Mouse (Mus musculus) small intestine, adult 2 months (tissue): ENCODE data around the gene Klhl35. TPM values are rescaled to one million over a fixed set of nuclear protein-coding genes. Genes with fewer than 3 reads are reported as not detected.

Experiments
- H3K27ac ChIP-seq: fragments of 200-500 bp; 2 replicates; pipeline ENCODE4 v1.5.1; 2012; ENCODE audit warnings: low read depth, low read length, control low read depth, inconsistent platforms; ENCODE audit not compliant: insufficient read depth
- H3K27me3 ChIP-seq: fragments of 200-500 bp; 2 replicates; pipeline ENCODE4 v1.6.1; 2012; ENCODE audit warnings: mild to moderate bottlenecking, moderate library complexity, low read length, inconsistent platforms; ENCODE audit not compliant: control insufficient read depth, insufficient read depth
- H3K36me3 ChIP-seq: fragments of 200-500 bp; 2 replicates; pipeline ENCODE4 v1.6.1; 2012; ENCODE audit warnings: mild to moderate bottlenecking, low read length, control low read depth, inconsistent platforms; ENCODE audit not compliant: control insufficient read depth, insufficient read depth
- H3K4me1 ChIP-seq: fragments of 200-500 bp; 2 replicates; pipeline ENCODE4 v1.6.1; 2012; ENCODE audit warnings: low read length, inconsistent platforms, mixed read lengths; ENCODE audit not compliant: control insufficient read depth, insufficient read depth, insufficient read length
- H3K4me3 ChIP-seq: fragments of 200-500 bp; 2 replicates; pipeline ENCODE4 v1.5.1; 2012; ENCODE audit warnings: low read depth, mild to moderate bottlenecking, control low read depth, inconsistent platforms, low read length, moderate library complexity
- CTCF ChIP-seq: fragments of 200-500 bp; IDR thresholded peaks from 2 replicates; pipeline ENCODE4 v1.5.1; 2012; ENCODE audit warnings: low read depth, mild to moderate bottlenecking, control low read depth, inconsistent platforms, low read length, moderate library complexity, mixed read lengths; ENCODE audit not compliant: insufficient replicate concordance, insufficient read length; ENCODE audit errors: extremely low read depth
- POLR2A ChIP-seq: fragments of 200-500 bp; IDR thresholded peaks from 2 replicates; pipeline ENCODE4 v1.6.1; 2012; ENCODE audit warnings: low read depth, mild to moderate bottlenecking, control low read depth, inconsistent platforms, low read length, moderate library complexity
- WGBS: fragments of 180-500 bp; shearing (Covaris S2); methylation state at CpG from one replicate; pipeline ENCODE4 v1.1.7; 2018; 5-methylcytosine and 5-hydroxymethylcytosine counted together
- polyA plus RNA-seq: library from polyadenylated mRNA; depleted of rRNA; stranded (reverse); fragments of >200 nt; gene quantifications from 2 replicates; pipeline ENCODE4 v1.2.3, GENCODE M21; 2012

Klhl35 gene
- polyA plus RNA-seq, 1 experiment: 0.27 TPM

DNA sequence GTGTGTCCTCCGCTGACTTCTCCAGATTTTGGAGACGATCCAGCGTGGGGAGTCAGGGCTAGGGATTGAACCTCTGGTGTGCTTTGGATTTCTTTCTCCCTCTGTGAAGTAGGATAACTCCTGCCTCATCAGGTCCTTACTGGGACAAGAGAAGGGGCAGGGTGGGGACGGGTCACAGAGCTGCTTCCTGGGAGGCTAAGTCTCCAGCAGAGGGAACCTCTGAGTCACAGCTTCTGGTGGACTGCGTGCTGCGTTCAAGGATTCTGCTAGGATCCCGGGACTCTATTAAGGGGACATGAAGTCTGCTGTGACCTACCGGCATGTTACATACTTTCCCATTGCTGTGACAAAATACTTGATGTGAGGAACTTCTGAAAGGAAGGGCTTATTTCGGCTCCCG is 26.9 kb upstream of the Klhl35 start:
- H3K27me3 ChIP-seq: no peaks in the 10 kb centered on the region
- H3K27ac ChIP-seq: no peak overlapping the region
- WGBS: 90% methylated on average over 10 of the region's 10 CpGs
- H3K36me3 ChIP-seq: no peaks in the 10 kb centered on the region
- peaks cover 30% of the 10 kb centered on the region for H3K4me1 ChIP-seq
- no peak overlapping the region for H3K4me3 ChIP-seq
- TF ChIP-seq CTCF (peak; percentile 12; the same call in 1 of the 2 replicates), POLR2A (no peak)

DNA sequence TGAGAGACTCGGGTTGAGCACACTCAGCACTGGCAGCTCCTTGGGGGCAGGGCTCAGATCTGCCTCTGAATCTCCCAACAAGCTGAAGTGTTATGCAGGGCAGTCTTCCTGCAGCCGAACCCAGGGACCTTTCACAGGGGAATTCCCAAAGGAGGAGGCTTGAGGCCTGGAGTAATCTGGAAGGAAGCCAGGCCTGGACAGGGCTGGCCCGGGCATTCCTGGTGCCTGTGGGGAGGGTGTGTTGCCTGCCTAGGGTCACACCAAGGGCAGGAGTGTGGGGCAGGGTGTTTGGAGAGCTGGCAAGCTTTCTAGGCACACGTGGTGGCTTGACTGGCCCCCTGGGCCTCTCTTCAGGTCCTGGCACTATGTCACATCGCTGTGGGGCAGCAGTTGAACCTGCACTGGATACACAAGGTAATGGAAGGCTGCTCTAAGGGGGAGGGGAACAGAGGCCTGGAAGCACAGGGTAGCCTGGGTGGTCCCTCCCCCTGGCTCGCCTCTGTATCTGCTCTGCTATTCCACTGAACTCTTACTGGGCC is 24.2 kb upstream of the Klhl35 start:
- TF ChIP-seq CTCF (no peak), POLR2A (no peak)
- H3K27ac ChIP-seq: no peak overlapping the region
- H3K4me3 ChIP-seq: no peak overlapping the region
- H3K4me1 ChIP-seq: peaks cover 16% of the 10 kb centered on the region
- H3K36me3 ChIP-seq: no peaks in the 10 kb centered on the region
- 21% methylated on average over 6 of the region's 6 CpGs for WGBS
- H3K27me3 ChIP-seq: no peaks in the 10 kb centered on the region

DNA sequence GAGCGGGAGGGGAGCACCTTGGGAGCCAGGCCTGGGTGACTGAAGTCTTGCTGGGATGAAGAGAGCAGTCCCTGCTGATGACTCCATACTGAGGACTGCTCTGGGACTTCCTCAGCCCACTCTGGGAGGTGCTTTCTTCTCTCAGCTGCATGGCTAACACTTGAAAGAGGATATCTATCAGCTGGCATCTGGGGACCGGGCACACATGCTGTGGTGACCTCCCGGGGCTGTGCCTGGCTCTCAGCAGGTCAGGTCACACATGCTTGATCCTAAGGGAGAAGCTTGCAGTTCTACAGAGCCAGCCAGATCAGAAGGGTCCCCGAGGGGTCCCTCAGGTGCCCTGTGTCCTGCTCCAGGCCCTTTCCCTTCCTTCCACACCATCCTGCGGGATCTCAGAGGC is 22.6 kb upstream of the Klhl35 start:
- Histone ChIP-seq H3K27me3 (no peaks in the 10 kb centered on the region), H3K4me3 (no peak overlapping the region), H3K4me1 (peaks cover 16% of the 10 kb centered on the region), H3K36me3 (no peaks in the 10 kb centered on the region), H3K27ac (no peak overlapping the region)
- WGBS: 93% methylated on average over 5 of the region's 5 CpGs
- TF ChIP-seq CTCF: no peak
- no peak for TF ChIP-seq POLR2A

DNA sequence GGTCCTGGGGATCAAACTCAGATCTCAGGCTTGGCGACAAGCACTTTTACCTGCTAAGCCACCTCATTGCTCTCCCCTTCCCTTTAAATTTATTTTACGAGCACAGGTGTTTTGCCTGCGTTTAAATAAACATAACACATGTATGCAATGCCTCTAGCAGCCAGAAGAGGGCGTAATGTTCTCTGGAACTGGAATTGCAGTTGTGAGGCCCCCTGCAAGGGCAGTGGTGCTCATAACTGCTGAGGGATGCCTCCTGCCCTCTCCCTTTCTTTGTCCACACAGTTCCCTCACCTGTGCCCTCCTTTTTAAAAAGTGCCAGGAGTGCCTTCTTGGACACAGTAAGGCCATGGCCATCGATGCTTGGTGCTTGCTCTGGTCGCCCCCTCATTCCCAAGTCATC is 21.8 kb upstream of the Klhl35 start:
- TF ChIP-seq CTCF: peak; percentile 68; the same call in 1 of the 2 replicates
- TF ChIP-seq POLR2A: no peak
- peaks cover 16% of the 10 kb centered on the region for H3K4me1 ChIP-seq
- H3K36me3 ChIP-seq: no peaks in the 10 kb centered on the region
- WGBS: 69% methylated on average over 6 of the region's 6 CpGs
- H3K4me3 ChIP-seq: no peak overlapping the region
- no peaks in the 10 kb centered on the region for H3K27me3 ChIP-seq
- no peak overlapping the region for H3K27ac ChIP-seq

DNA sequence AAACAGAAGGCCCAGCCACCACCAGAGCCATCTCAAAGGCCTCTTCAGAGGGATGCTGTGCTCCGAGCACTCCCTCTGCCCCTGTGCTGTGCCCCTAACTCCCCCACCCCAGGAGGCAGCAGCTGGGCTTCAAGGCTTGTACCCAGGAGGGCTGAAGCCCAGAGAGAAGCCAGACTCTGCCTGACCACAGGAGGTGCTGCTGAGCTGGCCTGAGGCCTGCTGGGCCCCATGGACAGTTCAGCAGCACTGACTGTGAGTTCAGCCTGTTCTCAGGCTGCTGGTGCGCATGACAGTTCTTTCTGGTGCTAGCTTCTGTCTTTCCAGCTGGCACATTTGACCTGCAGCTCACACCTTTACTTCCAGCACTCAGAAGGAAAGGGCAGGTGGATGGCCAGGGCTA is 20.0 kb upstream of the Klhl35 start:
- Histone ChIP-seq H3K4me1 (peaks cover 12% of the 10 kb centered on the region), H3K36me3 (no peaks in the 10 kb centered on the region), H3K4me3 (no peak overlapping the region), H3K27me3 (no peaks in the 10 kb centered on the region), H3K27ac (no peak overlapping the region)
- peak; percentile 27; the same call in 1 of the 2 replicates for TF ChIP-seq CTCF
- TF ChIP-seq POLR2A: no peak
- 91% methylated on average over 2 of the region's 2 CpGs for WGBS

DNA sequence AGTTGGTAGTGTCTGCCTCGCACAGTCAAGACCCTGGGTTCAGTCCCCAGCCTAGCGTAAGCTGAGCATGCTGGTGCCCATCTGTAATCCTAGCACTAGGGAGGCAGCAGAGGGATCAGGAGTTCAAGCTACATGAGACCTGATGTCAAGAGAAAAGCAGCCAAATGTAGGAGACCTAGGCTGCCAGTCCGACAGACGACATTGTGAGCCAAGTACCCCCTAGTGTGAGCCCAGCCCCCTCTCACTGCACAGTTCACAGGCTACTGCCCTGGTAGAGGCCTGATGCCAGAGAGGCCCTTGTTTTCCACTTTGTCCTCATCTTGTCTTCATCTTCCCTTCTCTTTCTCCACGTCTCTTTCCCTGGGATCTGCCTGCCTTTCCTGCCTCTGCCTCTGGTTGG is 18.5 kb upstream of the Klhl35 start:
- no peak overlapping the region for H3K4me3 ChIP-seq
- no peaks in the 10 kb centered on the region for H3K27me3 ChIP-seq
- H3K4me1 ChIP-seq: no peaks in the 10 kb centered on the region
- WGBS: 93% methylated on average over 5 of the region's 5 CpGs
- TF ChIP-seq CTCF: no peak
- TF ChIP-seq POLR2A: no peak
- no peaks in the 10 kb centered on the region for H3K36me3 ChIP-seq
- H3K27ac ChIP-seq: no peak overlapping the region

DNA sequence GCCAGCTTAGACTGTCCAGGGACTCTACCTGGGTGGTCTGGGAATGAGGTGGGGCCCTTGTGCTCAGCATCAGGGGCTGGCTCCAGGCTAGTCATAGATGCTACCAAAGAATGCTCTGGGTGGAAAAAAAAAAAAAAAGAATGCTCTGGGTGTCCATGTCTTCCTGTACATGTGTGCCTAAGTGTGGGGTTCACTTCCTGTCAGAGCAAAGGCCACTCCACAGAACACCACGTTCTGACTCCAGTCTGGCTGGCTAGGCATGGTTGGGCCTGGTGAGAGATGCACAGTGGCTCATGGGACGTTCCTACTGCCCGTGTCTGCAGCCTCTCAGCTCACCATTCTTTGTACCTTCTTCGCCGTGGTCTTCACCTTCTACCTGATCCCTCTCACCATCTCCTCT is 17.2 kb upstream of the Klhl35 start:
- no peaks in the 10 kb centered on the region for H3K27me3 ChIP-seq
- TF ChIP-seq POLR2A (no peak), CTCF (no peak)
- no peak overlapping the region for H3K4me3 ChIP-seq
- H3K27ac ChIP-seq: no peak overlapping the region
- H3K4me1 ChIP-seq: no peaks in the 10 kb centered on the region
- WGBS: 71% methylated on average over 5 of the region's 5 CpGs
- H3K36me3 ChIP-seq: no peaks in the 10 kb centered on the region
